Mouse (Mus musculus) intestine, postnatal 0 days (tissue): ENCODE measurements around the gene Acvr1. TPM values are rescaled to one million over a fixed set of nuclear protein-coding genes. Genes with fewer than 3 reads are reported as not detected.

Experiments used
- ATAC-seq: fragments of 200-750 bp; cut with Nextera tagmentation; 2 replicates; pipeline ENCODE4 v1.8.0; 2017; ENCODE audit warnings: mild to moderate bottlenecking, moderate TSS enrichment, moderate library complexity
- H3K27ac ChIP-seq: fragments of 300-500 bp; sonication (generic); 2 replicates; pipeline ENCODE4 v1.5.1; 2014; ENCODE audit warnings: mild to moderate bottlenecking, low read depth, low read length, moderate library complexity
- H3K27me3 ChIP-seq: fragments of 300-500 bp; sonication (generic); replicated peaks from 2 replicates; pipeline ENCODE4 v1.6.1; 2014; ENCODE audit warnings: low read length, mixed read lengths; ENCODE audit not compliant: control insufficient read depth, insufficient read depth
- H3K36me3 ChIP-seq: fragments of 300-500 bp; sonication (generic); 2 replicates; pipeline ENCODE4 v1.6.1; 2014; ENCODE audit warnings: mild to moderate bottlenecking, moderate library complexity; ENCODE audit not compliant: control insufficient read depth, insufficient read depth
- H3K4me1 ChIP-seq: fragments of 300-500 bp; sonication (generic); replicated peaks from 2 replicates; pipeline ENCODE4 v1.6.1; 2014; ENCODE audit warnings: antibody characterized with exemption, low read length, mixed read lengths; ENCODE audit not compliant: control insufficient read depth, insufficient read depth
- H3K4me2 ChIP-seq: fragments of 300-500 bp; sonication (generic); replicated peaks from 2 replicates; pipeline ENCODE4 v1.6.1; 2014; ENCODE audit warnings: low read depth, mild to moderate bottlenecking, moderate library complexity
- H3K4me3 ChIP-seq: fragments of 300-500 bp; sonication (generic); 2 replicates; pipeline ENCODE4 v1.5.1; 2014; ENCODE audit warnings: low read depth, low read length
- H3K9ac ChIP-seq: fragments of 300-500 bp; sonication (generic); 2 replicates; pipeline ENCODE4 v1.6.1; 2014; ENCODE audit warnings: mild to moderate bottlenecking, low read depth, low read length
- H3K9me3 ChIP-seq: fragments of 300-500 bp; sonication (generic); 2 replicates; pipeline ENCODE4 v1.6.1; 2016; ENCODE audit warnings: mixed run types; ENCODE audit not compliant: control insufficient read depth
- CTCF ChIP-seq: sonication (generic); IDR thresholded peaks from 2 replicates; pipeline ENCODE4 v1.5.1; 2016; ENCODE audit warnings: low read depth, mild to moderate bottlenecking, control low read depth, antibody characterized with exemption, moderate library complexity
- WGBS: fragments of 180-500 bp; shearing (Covaris S2); extraction: QIAGEN DNeasy Blood & Tissue Kit; methylation state at CpG from one replicate; pipeline ENCODE4 v1.1.7; 2014; 5-methylcytosine and 5-hydroxymethylcytosine counted together
- polyA plus RNA-seq: library from polyadenylated mRNA; unstranded; fragments of >200 nt; fragmentation: Nextera tagmentation; extraction: Ambion mirVana; gene quantifications from 2 replicates; pipeline ENCODE4 v1.2.1, GENCODE M21; 2015

The Acvr1 gene
- polyA plus RNA-seq, 1 experiment from 2014 or later, result 4.6 TPM

- H3K9me3 ChIP-seq, result no peaks in the 10 kb centered on the region
- H3K9ac ChIP-seq, result no peak overlapping the region
- no peaks in the 10 kb centered on the region for H3K27me3 ChIP-seq
- H3K4me2 ChIP-seq, result no peak overlapping the region
- no peak for TF ChIP-seq CTCF
- H3K4me3 ChIP-seq, result no peak overlapping the region
- H3K27ac ChIP-seq, result no peak overlapping the region
- no peak for ATAC-seq
- WGBS, result 37% methylated on average over 4 of the region's 4 CpGs
- no peaks in the 10 kb centered on the region; the same call in 1 of the 2 replicates for H3K4me1 ChIP-seq
- no peaks in the 10 kb centered on the region for H3K36me3 ChIP-seq
These were observed 22.7 kb upstream of the Acvr1 start for GRCm38 (mm10) chr2:58589637-58590036.

GRCm38 (mm10) chr2:58586311-58586710, 19.4 kb upstream of the Acvr1 start:
- H3K4me1 ChIP-seq, result no peaks in the 10 kb centered on the region; the same call in 1 of the 2 replicates
- no peaks in the 10 kb centered on the region for H3K9me3 ChIP-seq
- WGBS, result 75% methylated on average over 10 of the region's 10 CpGs
- no peaks in the 10 kb centered on the region for H3K36me3 ChIP-seq
- H3K9ac ChIP-seq, result no peak overlapping the region
- ATAC-seq, result no peak
- no peak for TF ChIP-seq CTCF
- no peaks in the 10 kb centered on the region for H3K27me3 ChIP-seq
- H3K27ac ChIP-seq, result no peak overlapping the region
- H3K4me2 ChIP-seq, result no peak overlapping the region
- H3K4me3 ChIP-seq, result no peak overlapping the region

- no peak overlapping the region for H3K27ac ChIP-seq
- no peak for TF ChIP-seq CTCF
- H3K9me3 ChIP-seq, result no peaks in the 10 kb centered on the region
- no peak overlapping the region for H3K9ac ChIP-seq
- no peak for ATAC-seq
- no peaks in the 10 kb centered on the region for H3K27me3 ChIP-seq
- H3K4me1 ChIP-seq, result no peaks in the 10 kb centered on the region
- H3K36me3 ChIP-seq, result no peaks in the 10 kb centered on the region
- H3K4me2 ChIP-seq, result no peak overlapping the region
- H3K4me3 ChIP-seq, result no peak overlapping the region
- 78% methylated on average over 2 of the region's 2 CpGs for WGBS
These were observed 7.2 kb upstream of the Acvr1 start for GRCm38 (mm10) chr2:58574167-58574566.

GRCm38 (mm10) chr2:58568841-58569645, 2.1 kb upstream of the Acvr1 start:
- no peaks in the 10 kb centered on the region for H3K9me3 ChIP-seq
- no peaks in the 10 kb centered on the region for H3K36me3 ChIP-seq
- H3K4me1 ChIP-seq, result no peaks in the 10 kb centered on the region; the same call in 1 of the 2 replicates
- H3K4me2 ChIP-seq, result no peak overlapping the region; the same call in 1 of the 2 replicates
- 69% methylated on average over 4 of the region's 4 CpGs for WGBS
- no peak overlapping the region for H3K4me3 ChIP-seq
- no peak for ATAC-seq
- TF ChIP-seq CTCF, result no peak
- no peak overlapping the region for H3K27ac ChIP-seq
- H3K27me3 ChIP-seq, result no peaks in the 10 kb centered on the region
- no peak overlapping the region for H3K9ac ChIP-seq

GRCm38 (mm10) chr2:58567866-58568719, 1.1 kb upstream of the Acvr1 start:
- no peaks in the 10 kb centered on the region; the same call in 1 of the 2 replicates for H3K4me1 ChIP-seq
- no peaks in the 10 kb centered on the region for H3K9me3 ChIP-seq
- H3K9ac ChIP-seq, result peak overlapping the region; percentile 85; the same call in 1 of the 2 replicates
- TF ChIP-seq CTCF, result no peak
- no peaks in the 10 kb centered on the region for H3K36me3 ChIP-seq
- 11% methylated on average over 12 of the region's 12 CpGs for WGBS
- no peaks in the 10 kb centered on the region for H3K27me3 ChIP-seq
- H3K4me3 ChIP-seq, result peak overlapping the region; percentile 88
- H3K4me2 ChIP-seq, result peak overlapping the region; percentile 79
- ATAC-seq, result no peak
- peak overlapping the region; percentile 96 for H3K27ac ChIP-seq

GRCm38 (mm10) chr2:58566410-58567065, 419 bp downstream of the Acvr1 start:
- H3K4me2 ChIP-seq, result peak overlapping the region; percentile 79
- peak; percentile 34; the same call in 1 of the 2 replicates for TF ChIP-seq CTCF
- H3K27ac ChIP-seq, result peak overlapping the region; percentile 96
- H3K36me3 ChIP-seq, result no peaks in the 10 kb centered on the region
- WGBS, result 0% methylated on average over 71 of the region's 78 CpGs
- H3K4me1 ChIP-seq, result no peaks in the 10 kb centered on the region; the same call in 1 of the 2 replicates
- peak overlapping the region; percentile 85 for H3K9ac ChIP-seq
- H3K27me3 ChIP-seq, result no peaks in the 10 kb centered on the region
- peak overlapping the region; percentile 88 for H3K4me3 ChIP-seq
- peak; percentile 78 for ATAC-seq
- no peaks in the 10 kb centered on the region for H3K9me3 ChIP-seq
